Mouse (Mus musculus) CH12F3 (cell line): Measurements from ENCODE around the gene Fam71b.
"Not testable (repeated sequence)": the region's sequence is repeated elsewhere in the genome, so short reads cannot be mapped to it uniquely, and the experiment has no call there.

Experiments used
- in situ Hi-C: fragments of 300-500 bp; cut with MboI; formaldehyde crosslinking; loops from 2 replicates; pipeline ENCODE4 v1.14.3; 2020; ENCODE audit warnings: low sequenced_read_pairs

Gene Fam71b

GRCm38 (mm10) chr11:46421086-46421888 lies 24.9 kb downstream of the Fam71b start:
- in situ Hi-C loops = no loop called here

DNA sequence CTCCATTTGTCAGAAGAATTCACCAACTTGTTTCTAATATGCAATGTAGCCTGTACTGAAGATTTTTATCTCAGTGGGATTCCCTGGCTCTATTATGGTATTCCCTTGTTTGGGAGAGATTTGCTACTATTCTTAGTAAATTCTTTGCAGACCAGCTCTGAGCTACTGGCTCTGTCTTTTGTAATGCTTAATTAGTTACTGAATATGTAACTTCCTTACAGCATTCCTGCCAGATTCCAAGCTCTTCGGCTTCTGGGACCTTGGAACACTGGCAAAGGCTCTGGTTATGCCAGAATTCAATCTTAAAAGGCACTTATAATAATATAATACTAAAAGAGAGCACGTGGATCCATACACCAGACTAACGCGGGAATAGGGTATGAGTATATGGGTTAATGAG lies 31.8 kb downstream of the Fam71b start:
- in situ Hi-C loops = not testable (repeated sequence)

- in situ Hi-C loops = loop anchor here (10.0 kb wide), 1 partner anchor 125 kb away; no protein-coding TSS in a partner anchor
Measured at GRCm38 (mm10) chr11:46430123-46430522, 33.8 kb downstream of the Fam71b start.

DNA sequence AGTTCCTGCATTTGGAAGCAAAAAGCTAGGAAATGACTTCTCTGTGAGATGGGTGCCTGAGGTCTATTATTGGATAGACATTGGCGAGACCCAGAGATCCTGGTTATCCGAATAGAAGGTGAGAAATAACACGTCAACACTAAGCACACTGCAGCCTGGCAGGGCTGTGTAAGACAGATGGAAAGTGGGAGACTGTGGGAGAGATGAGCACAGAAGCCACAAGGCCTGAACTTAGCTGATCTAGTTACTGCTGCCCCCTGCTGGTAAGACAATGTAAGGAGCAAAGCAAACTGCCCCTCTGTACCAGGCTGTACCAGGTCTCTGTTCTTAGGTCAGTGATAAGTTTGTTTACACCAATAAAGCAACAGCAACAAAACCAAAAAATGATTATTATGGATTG lies 34.8 kb downstream of the Fam71b start:
- in situ Hi-C loops = loop anchor here (10.0 kb wide), 1 partner anchor 126 kb away; no protein-coding TSS in a partner anchor

- in situ Hi-C loops = loop anchor here (10.0 kb wide), 1 partner anchor 131 kb away; no protein-coding TSS in a partner anchor
Measured at GRCm38 (mm10) chr11:46435363-46435762, 39.0 kb downstream of the Fam71b start.

DNA sequence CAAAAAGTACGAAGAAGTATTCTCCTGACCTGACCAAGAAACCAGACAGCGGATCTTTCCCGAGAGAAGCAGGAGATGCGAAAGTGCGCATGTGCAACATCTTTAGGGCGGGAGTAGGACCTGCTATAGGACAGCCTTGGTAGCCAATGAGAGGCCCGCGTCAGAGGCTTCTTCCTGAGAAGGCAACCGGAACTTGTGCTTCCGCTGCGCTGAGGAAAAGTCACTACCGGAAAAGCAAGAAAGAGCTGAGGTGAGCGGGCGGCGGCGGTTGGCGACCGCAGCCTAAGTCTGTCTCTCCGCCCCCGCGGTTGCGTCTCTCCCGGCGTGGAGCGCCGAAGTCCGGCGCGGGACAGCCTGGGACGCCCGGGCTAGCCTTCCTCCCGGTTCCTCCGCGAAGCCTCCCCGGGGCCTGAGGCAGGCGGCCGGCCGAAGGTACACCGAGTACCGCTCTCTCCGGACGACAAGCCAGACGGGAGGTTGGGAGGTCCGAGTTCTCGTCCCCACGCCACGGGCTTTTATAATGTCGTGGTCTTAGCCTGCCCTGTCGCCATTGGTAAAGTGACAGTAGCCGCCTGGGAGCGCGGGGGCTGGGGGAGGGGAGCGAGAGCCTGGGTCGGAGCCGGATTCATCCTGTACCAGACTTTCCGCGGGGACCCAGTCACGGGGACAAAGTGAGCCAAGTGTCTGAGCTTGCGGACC lies 40.5 kb downstream of the Fam71b start, which contains the start of gene Med7:
Med7 (plus strand) TSS at position 166 of the 699 bp plus-strand sequence.
- in situ Hi-C loops = loop anchor here (10.0 kb wide), 1 partner anchor 132 kb away; no protein-coding TSS in a partner anchor

DNA sequence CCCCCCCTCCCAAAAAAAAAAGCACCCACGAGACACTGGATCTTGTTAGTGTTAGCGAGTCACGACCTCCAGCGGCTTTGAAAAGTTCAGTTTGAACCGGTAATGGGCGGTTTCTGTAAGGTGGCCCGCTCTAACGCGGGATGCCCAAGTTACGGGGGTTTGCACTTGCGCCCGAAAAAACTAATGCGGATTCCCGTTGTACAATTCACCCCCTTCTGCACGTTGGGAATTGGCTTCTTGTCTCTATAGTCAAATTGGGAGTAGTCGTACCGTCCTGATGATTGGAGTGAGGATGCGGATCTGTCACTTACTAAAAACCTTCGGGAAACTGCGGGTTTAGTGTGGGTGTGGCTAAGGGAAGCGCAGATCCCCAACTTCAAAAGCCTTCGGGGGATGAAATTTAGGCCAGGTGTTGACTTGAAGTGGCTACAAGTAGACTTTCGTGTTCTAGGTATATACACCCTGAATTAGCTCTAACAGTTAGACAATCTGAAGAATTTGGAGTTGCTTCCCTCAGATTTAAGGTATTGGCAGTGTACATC lies 41.2 kb downstream of the Fam71b start:
- in situ Hi-C loops = loop anchor here (10.0 kb wide), 1 partner anchor 133 kb away; no protein-coding TSS in a partner anchor

DNA sequence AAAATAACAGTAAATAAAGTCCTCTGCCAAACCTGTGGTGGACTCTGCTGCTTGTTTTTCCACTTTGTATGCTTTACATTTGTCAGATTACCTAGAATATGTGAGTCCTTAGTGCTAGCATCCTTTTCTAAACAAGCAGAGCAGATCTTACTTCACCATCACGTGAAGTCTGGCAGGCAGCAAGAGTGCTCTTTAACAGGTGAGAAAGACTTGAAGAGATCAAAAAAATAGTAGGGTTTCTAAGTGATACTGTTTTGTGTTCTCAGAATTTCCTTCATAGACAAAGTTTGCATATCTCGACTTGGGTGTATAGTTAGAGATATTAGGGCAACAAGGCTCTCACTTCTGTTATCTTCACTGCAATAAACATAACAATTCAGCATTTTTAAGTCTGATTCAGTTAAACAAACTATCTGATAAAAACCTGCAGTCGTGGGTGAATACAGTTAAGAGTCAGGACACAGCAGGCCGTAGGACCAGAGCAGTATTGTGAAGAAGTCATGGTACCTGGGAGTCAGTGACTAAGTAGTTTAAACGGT lies 42.7 kb downstream of the Fam71b start:
- in situ Hi-C loops = loop anchor here (10.0 kb wide), 1 partner anchor 134 kb away; no protein-coding TSS in a partner anchor

DNA sequence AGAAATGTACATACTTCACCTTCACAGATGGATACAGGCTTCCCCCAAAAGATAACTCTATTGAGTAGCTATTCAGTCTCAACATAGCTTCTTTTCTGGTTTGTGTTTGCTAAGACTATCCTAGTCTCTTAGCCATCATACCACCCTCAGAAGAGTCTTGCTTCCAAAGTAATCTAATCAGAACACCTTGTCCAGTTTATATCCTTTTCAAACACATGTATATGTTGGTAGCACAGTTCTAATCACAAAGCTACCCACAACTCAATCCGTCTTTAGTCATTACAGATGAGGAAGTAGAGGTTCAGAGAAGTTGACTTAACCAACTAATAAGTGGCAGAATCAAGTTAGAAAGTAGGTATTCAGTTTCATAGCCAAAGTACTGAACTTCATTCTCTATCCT lies 45.4 kb downstream of the Fam71b start:
- in situ Hi-C loops = no loop called here

DNA sequence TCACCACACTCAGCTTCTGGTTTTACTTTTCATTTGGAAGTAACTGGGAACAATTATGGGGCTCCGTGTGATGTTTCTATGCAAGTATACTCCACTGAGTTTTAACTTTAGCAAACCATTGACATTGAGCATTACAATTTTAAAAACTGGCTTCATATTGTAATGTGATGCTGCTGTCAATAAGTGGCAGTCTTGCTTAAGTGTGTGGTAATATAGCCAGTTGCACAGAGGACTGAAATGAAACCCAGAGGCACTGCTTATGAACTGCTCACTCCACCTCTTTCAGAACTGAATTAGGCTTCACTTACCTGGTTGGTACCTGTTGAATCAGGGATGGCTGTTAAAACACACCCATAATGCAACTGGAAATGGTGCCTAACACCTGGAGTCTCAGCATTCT lies 46.8 kb downstream of the Fam71b start:
- in situ Hi-C loops = no loop called here

DNA sequence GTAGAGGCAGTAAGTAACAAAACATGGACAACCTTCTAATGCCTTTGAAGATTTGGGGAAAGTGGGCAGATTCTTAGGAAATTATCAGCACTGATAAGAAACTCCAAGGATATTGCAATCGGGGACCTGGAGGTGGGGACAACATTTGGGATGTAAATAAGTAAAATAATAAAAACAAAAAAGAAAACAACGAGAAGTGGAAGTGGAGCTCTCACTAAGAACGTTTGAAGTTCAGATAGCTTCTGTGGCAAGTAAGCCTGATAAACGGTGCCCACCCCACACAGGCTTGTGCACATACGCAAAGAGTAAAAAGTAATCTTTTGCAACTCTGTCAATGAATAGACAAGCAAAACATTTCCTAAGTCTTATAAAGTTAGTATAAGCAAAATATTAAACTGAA lies 47.6 kb downstream of the Fam71b start:
- in situ Hi-C loops = no loop called here

DNA sequence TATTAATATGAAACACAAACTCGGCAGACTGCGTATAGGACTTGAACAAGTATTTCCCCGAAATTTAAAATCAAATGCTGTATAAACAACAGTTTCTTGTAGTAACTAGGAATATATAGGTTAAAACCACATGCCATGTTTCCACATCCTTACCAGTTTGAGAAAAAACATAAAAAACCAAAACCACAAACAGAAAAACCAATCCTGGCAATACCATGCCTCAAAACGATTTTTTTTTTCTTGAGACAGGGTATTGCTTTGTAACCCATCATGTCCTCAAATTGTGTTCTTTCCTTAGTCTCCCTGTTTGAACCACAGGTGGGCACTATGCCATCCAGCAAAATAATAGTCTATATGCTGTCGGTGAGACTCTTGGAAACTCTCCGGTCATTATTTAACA lies 49.8 kb downstream of the Fam71b start:
- in situ Hi-C loops = no loop called here

GRCm38 (mm10) chr11:46447644-46448484 lies 51.5 kb downstream of the Fam71b start:
- in situ Hi-C loops = no loop called here

- in situ Hi-C loops = no loop called here
Measured at GRCm38 (mm10) chr11:46449461-46450080, 53.2 kb downstream of the Fam71b start.

DNA sequence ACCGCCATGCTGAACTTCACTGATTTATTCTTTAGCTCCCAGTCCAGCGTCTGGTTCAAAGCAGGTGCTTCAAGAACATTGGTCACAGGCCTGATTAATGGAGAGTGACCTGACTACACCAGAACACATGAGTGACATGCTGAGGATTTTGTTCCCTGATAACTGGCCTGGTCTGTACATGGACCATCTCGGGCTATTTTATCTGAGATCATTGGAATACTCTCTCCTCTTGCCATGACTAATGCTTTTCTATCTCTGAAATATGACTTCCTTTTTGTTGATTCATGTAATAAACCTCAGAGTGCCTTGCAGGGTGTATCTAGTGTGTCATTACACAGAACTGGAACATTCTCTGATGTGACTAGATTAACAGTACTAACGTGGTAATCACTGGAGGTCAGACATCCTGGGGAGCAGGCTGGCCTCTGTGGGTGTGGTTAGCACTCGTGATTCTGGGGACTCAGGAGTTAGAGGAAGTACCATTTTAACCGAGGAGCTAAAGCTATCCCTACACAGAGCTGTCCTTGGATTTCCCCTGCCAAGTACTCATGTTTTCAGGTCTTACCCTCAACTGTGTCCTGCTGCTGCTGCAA lies 58.2 kb downstream of the Fam71b start, which contains the start of gene Havcr2:
Havcr2 (plus strand) TSS at position 483 of the 593 bp plus-strand sequence.
- in situ Hi-C loops = no loop called here
